Mouse (Mus musculus) layer of hippocampus, adult 8-10 months (tissue): Measurements from ENCODE around the gene Cnih3. TPM values are rescaled to one million over a fixed set of nuclear protein-coding genes. Genes with fewer than 3 reads are reported as not detected.

Experiments used
- DNase-seq, 2 experiments: peaks; one replicate each; pipeline ENCODE4 v3.0.0; 2022; ENCODE audit warnings: low spot score in 2 of 2
- total RNA-seq, 4 experiments: library from RNA; stranded (reverse); gene quantifications; 2 replicates each; pipeline ENCODE4 v1.2.4; 2022

The Cnih3 gene
- 10 to 100 TPM; 53.8 to 68.4 (median 59.4) TPM for total RNA-seq

- no peak for DNase-seq
These were observed at the start of gene Cnih3 for GRCm38 (mm10) chr1:181352367-181353199. TSS of gene Cnih3 (plus strand) at chr1:181352628.

GRCm38 (mm10) chr1:181307981-181308380 lies 44.4 kb upstream of the Cnih3 start:
- DNase-seq: peak in 1 of 2 experiments; percentile 25

GRCm38 (mm10) chr1:181310712-181311111 lies 41.7 kb upstream of the Cnih3 start:
- no peak for DNase-seq

- DNase-seq: no peak
These were observed 40.0 kb upstream of the Cnih3 start for GRCm38 (mm10) chr1:181312115-181313045.

- DNase-seq: no peak
These were observed 39.4 kb upstream of the Cnih3 start for GRCm38 (mm10) chr1:181313046-181313415.

DNA sequence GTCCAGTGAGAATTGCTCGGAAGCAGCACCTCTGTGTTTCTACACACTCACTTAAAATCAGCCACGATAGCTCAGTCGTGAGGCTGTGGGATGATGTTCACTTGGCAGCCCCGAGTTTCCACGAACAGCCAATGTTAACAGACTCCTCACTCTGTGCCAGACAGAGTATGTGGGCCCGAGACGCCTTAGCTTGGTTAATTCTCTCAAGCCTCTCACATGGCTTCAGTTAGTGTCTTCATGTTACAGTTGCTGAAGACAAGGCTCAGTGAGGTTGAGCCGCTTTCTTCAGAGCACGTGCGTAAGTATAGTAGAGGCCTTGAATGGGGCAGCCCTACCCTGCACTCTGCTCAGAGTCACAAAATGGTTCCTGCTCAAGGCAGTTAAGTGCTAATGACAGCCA lies 38.1 kb upstream of the Cnih3 start:
- no peak for DNase-seq

DNA sequence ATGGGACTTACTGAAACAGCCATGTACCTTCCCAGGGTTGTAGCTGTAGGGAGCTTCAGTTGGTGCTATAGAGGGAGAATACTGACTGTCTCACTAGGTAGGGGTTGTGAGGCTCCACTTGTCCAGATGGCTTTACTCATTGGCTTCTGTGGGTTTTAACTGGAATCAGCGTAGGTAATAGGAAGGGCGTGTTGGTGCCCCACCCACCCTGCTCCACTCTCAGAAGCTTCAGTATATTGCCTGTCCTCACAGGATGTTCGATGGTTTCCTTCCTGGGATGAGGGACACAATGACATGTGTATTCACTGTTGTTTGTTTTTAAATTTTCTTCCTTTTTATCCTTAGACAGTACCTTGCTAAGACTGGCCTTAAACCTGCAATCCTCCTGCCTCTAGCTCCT lies 37.1 kb upstream of the Cnih3 start:
- no peak for DNase-seq

- no peak for DNase-seq
These were observed 35.9 kb upstream of the Cnih3 start for GRCm38 (mm10) chr1:181316571-181316970.

GRCm38 (mm10) chr1:181319466-181319865 lies 33.0 kb upstream of the Cnih3 start:
- no peak for DNase-seq

- no peak for DNase-seq
These were observed 31.3 kb upstream of the Cnih3 start for GRCm38 (mm10) chr1:181321149-181321548.

- DNase-seq: no peak
These were observed 29.3 kb upstream of the Cnih3 start for GRCm38 (mm10) chr1:181323134-181323533.

- no peak for DNase-seq
These were observed 25.3 kb upstream of the Cnih3 start for GRCm38 (mm10) chr1:181327137-181327536.

DNA sequence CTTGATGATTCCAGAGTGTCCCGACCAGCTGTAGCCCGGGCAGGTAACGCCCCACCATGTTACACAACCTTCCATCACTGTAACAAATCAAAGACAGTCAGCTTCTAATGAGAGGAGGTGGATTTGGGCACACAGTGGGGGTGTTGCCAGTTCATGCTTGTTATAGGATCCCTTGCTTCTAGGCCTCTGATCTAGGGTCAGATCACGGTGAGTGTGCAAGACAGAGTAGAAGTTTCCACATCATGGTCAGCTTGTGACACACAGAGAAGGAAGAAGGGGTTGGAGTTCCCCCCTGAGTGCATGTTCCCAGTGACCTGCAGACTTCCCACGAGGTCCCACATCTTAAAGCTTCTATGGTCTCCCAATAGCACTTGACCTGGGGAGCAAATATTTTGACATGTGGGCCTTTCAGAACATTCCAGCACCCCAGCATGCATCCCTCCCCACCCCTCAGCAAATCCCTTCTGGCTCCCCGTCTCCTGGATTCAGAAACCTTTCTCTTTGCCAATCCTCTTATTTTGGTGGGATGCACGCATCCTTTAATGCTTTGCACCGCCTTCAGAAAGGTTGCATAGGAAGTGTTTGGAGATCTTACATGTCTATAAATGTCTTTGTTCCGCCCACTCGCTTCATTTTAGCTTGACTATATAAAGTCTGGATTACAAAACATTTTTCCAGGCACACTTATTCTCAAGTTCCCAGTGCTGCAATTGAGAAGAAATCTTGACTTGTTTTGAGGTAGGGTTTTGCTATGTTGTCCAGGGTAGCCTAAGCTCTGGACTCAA lies 24.6 kb upstream of the Cnih3 start:
- no peak for DNase-seq

GRCm38 (mm10) chr1:181329110-181329509 lies 23.3 kb upstream of the Cnih3 start:
- no peak for DNase-seq

DNA sequence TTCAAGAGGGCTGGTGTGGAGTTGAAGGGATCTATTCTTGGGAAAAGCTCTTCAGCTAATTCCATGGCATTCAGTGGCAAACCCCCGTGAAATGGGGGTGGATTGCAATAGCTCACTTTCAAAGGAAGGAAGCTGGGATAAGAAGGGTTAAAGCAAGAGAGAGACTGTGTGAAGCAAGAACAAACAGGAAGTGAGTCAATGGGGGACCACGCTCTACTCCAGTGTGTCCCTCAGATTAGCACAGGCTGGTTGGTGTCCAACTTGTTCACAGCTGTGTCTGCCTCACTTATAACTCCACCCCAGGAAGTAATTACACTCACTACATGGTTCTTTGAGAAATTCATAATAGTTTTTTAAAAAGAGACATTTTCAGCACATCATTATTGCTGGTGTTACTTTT lies 19.8 kb upstream of the Cnih3 start:
- DNase-seq: no peak

GRCm38 (mm10) chr1:181334329-181335018 lies 18.0 kb upstream of the Cnih3 start:
- DNase-seq: no peak

DNA sequence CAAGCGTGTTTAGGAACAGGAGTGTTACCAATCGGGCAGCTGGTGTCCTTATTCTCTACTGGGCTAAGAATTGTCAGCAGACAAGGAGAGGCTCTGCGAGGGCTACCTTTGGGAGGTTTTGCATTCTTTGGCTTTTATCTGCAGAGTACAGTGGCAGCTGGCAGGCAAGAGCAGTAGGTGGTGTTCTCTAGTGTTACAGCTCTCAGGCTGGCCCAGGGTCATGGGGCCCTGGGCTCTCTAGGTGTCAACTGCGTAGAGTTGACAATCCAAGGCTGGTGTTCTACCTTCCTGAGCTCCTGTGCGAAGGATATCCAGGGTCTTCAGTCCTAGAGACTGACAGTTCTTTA lies 17.4 kb upstream of the Cnih3 start:
- DNase-seq: no peak

GRCm38 (mm10) chr1:181335388-181335787 lies 17.0 kb upstream of the Cnih3 start:
- no peak for DNase-seq

- no peak for DNase-seq
These were observed 15.6 kb upstream of the Cnih3 start for GRCm38 (mm10) chr1:181336857-181337256.

GRCm38 (mm10) chr1:181339106-181339505 lies 13.3 kb upstream of the Cnih3 start:
- DNase-seq: no peak

DNA sequence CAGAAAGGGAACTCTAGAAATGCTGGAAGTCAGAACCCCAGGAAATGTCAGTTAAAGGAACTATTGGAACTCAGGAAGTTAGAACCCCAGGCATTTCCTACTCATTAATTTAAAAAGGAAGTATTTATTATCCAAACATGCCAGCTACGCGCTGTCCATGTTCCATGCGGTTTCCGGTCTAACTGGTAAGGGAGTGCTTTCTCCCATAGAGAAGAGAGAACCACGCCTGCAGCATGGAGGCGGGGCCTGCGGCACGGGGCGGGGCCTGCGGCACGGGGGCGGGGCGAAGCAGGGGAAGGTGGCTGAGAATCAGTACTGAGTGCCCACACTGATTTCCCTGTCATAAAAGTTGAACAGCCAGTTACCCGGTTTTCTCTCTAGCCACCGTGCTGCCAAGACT lies 6.9 kb upstream of the Cnih3 start:
- no peak for DNase-seq
